Mouse (Mus musculus): ENCODE measurements at regions not wholly inside any gene's neighbourhood (a gene's known extent, or its start where the extent isn't known, plus 50 kb on each side); places are given as distances from the start of the nearest gene placed in this dataset.

- TF ChIP-seq E2F4 (IDR thresholded peaks at IDR 0.05; ENCODE audit: insufficient replicate concordance, low read depth, low read length) (no peak), RCOR1 (conservative IDR thresholded peaks at IDR 0.05; ENCODE audit: low read depth, low read length) (no peak), EP300 (IDR thresholded peaks at IDR 0.05; ENCODE audit: low read length) (no peak), MAX (IDR thresholded peaks at IDR 0.05; ENCODE audit: low read length) (no peak), HCFC1 (IDR thresholded peaks at IDR 0.05; ENCODE audit: low read depth, low read length) (no peak), USF2 (conservative IDR thresholded peaks at IDR 0.05; ENCODE audit: low read depth, low read length) (no peak), JUN (IDR thresholded peaks at IDR 0.05; ENCODE audit: insufficient read depth, low read depth, low read length) (no peak), JUND (conservative IDR thresholded peaks at IDR 0.05; ENCODE audit: low read depth, low read length) (no peak), TBP (conservative IDR thresholded peaks at IDR 0.05; ENCODE audit: low read depth, low read length) (no peak), MXI1 (IDR thresholded peaks at IDR 0.05; ENCODE audit: low read depth, low read length) (no peak), ZC3H11A (IDR thresholded peaks at IDR 0.05; ENCODE audit: low read depth, low read length) (no peak), SMC3 (IDR thresholded peaks at IDR 0.05; ENCODE audit: low read depth, low read length) (no peak), CHD2 (IDR thresholded peaks at IDR 0.05; ENCODE audit: low read length) (no peak), POLR2AphosphoS2 (IDR thresholded peaks at IDR 0.05; ENCODE audit: low read depth, low read length) (no peak), IRF4 (IDR thresholded peaks at IDR 0.05; ENCODE audit: low read depth, low read length) (no peak), CTCF (conservative IDR thresholded peaks at IDR 0.05 in 1 of 2, IDR thresholded peaks at IDR 0.05 in 1 of 2; ENCODE audit: low read depth in 2 of 2, low read length in 2 of 2) (no peak), NELFE (IDR thresholded peaks at IDR 0.05; ENCODE audit: low read depth, low read length) (no peak), BHLHE40 (IDR thresholded peaks at IDR 0.05; ENCODE audit: low read depth, low read length) (no peak), NRF1 (IDR thresholded peaks at IDR 0.05; ENCODE audit: low read depth, low read length) (no peak), USF1 (IDR thresholded peaks at IDR 0.05; ENCODE audit: low read depth, low read length) (no peak)
- no peaks in the 10 kb centered on the region for H3K79me2 ChIP-seq (replicated peaks; ENCODE audit: control insufficient read depth, extremely low read depth, insufficient read depth, poor library complexity, severe bottlenecking)
- in situ Hi-C loops (cut with MboI; ENCODE audit: low pct_ligation_motif_present, low pct_unique_long_range_greater_than_20kb, low sequenced_read_pairs): no loop called here
- H3K9ac ChIP-seq (ENCODE audit: insufficient read depth, low read depth): no peak overlapping the region
- peaks cover 13% of the 10 kb centered on the region for H3K9me3 ChIP-seq (replicated peaks; ENCODE audit: low read length)
- H3K4me3 ChIP-seq (replicated peaks in 1 of 3; ENCODE audit: low read depth in 2 of 3, low read length in 2 of 3, poor library complexity in 1 of 3): no peak overlapping the region
- H3K4me2 ChIP-seq (ENCODE audit: insufficient read depth, low read depth, poor library complexity, severe bottlenecking): no peak overlapping the region
- H3K4me1 ChIP-seq (ENCODE audit: control insufficient read depth in 1 of 2, insufficient read depth in 2 of 2): no peaks in the 10 kb centered on the region
- dilution Hi-C loops (cut with MboI; ENCODE audit: extremely low pct_ligation_motif_present, extremely low pct_unique_long_range_greater_than_20kb, low sequenced_read_pairs): no loop called here
- no peak overlapping the region for H3K27ac ChIP-seq (ENCODE audit: insufficient read depth, low read depth)
- peaks cover 73% of the 10 kb centered on the region for H3K27me3 ChIP-seq (replicated peaks)
- no peak for DNase-seq (ENCODE audit: extremely low read depth)
- H3K36me3 ChIP-seq (replicated peaks in 1 of 2; ENCODE audit: control insufficient read depth in 1 of 2, insufficient read depth in 1 of 2, low read length in 1 of 2): no peaks in the 10 kb centered on the region
Measured at GRCm38 (mm10) chr7:145082917-145083752, 124.8 kb downstream of the 1810010D01Rik start.
